Mouse (Mus musculus) kidney, postnatal 36 days (tissue): ENCODE measurements around the gene Gm10570.

Experiments used
- DNase-seq, 2 experiments: peaks; one replicate each; pipeline ENCODE4 v3.0.0; 2021 to 2022; ENCODE audit warnings: mixed read lengths in 2 of 2

Gene Gm10570

DNA sequence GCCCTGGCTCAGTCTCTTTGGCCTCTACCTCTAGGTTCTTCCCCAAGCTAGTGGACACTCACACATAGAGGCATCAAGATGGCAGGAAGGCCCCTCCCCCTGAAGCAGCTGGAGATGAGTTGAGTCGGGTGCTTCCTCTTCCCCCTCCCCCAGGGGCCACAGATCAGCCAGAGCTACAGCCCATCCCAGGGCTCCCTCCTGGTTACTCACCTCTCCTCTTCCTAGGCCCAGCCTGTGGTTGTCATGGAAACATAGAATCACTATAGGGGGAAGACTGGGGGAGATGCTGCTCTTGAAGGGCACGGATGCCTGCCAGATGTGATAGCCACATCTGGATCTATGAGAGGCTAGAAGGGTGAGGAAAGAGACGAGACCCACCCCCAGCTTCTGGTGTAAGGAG is 3.7 kb downstream of the Gm10570 start:
- no peak for DNase-seq

DNA sequence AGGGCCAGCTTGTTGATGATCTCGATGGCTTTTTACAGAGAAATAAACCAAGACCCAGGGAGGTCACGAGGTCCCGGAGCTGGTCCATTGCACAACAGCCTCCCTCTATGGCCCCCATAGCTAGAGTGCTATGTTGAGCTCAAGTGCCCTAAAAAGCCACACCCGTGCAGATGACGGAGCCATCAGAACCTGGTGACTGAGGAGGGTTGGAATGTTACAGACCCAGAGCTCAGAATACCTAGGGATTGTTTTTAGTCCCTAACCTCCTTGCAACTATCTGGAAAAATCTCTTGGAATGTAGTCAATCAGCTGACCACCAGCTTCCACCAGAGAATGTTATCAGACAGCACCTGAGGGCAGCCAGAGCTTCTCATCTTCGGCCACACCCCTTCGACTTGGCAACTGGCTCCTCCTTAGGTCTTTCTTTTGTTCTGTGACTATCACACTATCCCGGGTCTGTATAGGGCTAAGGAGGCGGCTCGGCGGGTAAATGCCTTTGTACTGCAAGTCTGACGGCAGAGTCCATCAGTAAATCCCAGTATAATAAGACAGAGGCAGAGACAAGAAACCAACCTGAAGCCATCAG is 6.1 kb downstream of the Gm10570 start:
- no peak for DNase-seq

DNA sequence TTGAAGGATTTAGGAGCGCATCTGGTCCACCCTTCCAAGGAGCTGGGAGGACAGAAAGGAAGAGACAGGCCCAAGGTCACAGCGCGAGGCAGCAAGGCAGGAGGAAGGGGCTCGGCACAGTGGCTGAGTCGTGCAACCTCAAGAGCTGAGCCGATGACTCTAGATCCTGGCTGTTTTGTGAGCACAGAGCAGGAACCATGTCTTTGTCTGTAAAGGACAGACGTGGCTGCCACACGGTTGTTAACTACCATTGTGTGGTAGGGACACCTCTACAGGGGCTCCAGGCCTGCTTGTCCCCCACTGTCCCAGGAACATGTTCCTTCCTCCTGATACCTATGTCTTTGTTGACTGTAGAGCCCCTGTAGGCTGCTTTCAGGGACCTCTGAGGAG is 8.8 kb downstream of the Gm10570 start:
- DNase-seq, result no peak

DNA sequence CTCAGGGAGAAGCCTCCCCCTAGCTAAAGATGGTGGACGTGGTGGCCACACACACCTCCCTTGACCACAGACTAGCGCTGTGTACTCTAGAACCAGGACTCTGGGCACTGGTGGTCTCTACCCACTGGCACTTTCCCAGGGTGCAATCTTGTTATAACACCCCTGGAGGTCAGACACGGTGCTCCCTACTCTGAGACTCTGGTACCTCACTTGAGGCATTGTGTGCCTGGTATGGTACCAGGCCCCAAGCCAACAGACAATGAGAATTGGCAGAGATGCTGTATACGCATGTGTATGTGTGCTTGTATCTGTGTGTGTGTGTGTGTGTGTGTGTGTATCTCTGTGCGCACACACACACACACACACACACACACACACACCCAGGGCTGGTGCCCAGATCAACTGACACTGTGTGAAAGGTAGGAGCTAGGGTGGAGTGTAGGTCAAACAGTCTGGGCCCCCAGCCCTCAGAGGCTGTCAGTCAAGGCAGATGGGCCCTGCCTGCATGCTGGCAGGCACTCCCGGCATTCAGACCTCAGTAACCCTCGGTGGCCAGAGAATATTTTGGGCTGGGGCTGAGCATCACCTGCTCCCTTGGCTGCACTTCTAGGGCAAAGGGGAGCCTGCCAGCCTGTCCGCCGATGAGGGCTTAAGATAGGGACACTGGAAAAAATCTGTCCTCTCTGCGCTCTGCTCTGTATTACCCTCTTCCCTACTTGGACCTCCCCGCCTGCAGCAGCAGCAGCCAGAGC is 9.4 kb downstream of the Gm10570 start:
- no peak for DNase-seq

DNA sequence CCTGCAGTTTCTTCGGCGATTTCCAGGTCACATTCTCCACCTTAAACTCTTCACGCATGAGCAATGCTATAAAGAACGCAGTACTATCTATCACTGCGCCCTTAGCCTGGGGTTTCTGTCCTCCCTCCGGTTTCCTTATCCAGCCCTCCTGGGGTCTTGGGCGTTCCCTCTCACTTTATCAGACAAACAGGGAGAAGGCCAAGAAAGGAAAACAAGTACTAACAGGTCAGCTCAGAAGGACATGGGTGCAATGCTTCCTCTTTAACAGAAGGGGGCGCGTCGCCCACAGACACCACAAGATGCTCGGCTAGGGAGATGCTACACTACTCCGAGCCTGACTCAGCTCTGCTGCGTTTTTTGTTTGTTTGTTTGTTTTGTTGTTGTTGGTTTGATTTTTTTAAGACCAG is 11.3 kb downstream of the Gm10570 start:
- no peak for DNase-seq

DNA sequence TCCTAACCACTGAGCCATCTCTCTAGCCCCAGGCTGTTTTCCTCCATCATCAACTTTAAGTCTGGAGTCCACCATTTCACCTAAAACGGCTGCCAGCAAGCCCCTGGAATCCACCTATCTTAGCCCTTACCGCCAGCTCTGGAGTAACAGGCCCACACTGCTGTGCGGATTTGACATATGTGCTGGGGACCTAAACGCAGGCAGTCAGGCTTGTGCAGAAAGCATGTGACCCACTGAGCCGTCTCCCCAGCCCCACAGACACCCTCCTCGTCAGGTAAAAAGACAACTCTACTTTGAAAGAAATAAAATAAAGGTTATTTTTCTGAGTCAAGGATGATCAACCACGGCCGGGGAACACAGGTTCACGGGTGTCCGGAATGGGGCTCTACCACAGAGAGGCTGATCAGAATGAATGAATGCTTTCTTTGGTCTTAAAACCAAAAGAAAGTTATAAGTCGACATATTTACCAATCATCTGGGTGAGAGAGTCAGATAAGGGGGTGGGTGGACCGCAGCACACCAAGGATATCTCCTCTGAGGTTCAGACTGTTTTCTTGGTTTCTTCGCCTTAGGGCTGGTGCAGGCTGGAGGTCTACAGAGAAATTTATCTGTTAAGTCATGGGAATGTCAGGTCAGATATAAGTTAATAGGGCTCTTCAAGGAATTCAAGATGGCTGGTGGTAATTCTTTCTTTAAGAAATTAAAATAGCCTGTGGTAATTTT is 12.1 kb downstream of the Gm10570 start:
- DNase-seq, result no peak

DNA sequence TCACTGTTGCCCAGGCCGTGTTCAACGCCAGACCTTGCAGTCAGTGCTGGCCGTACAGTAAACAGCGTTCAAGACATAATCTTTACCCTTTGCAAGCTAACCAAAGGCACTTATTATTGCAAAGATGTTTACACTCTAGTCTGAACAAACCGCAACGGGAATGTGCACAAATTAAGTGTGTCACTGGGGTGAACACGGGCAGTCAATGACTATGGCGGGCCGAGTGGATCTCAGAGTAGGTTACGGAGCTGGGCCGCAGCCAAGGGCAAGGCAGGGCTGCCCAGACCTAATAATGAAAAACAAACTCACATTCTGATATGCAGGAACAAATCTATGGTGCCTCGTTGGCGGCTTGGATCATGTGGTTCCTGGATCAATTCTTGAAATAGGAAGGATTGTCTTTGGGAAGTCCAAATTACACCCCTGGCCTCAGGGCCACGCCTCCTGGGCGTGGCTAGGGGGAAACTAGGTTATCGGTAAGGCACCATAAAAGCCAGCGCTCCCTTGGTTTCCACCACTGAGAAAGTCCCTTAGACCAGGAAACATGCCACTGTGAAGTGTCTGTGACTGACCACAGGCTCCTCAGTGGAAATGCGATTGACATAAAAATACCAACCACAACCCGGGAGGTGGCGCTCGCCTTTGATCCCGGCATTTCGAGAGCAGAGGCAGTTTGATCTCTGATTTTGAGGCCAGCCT is 13.3 kb downstream of the Gm10570 start:
- peak; percentile 8 to 54 for DNase-seq

DNA sequence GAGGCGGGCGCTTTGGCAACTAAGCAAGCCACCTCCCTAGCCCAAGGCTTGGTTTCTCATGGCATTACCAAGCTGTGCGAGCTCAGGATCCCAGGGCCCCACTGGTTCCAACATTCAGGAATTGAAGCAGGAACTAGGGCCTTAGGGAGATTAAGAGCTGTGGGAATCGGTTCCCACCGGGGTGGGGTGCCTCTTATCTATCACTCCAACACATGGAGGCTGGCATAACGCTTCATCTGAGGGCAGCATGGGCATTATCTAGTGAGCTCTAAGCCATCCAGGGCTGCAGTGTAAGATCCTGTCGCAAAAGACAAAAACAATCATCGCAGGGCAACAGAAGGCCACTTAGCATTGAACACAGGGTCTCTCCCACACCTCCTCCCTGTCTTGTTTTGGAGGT is 14.0 kb downstream of the Gm10570 start:
- DNase-seq, result no peak

DNA sequence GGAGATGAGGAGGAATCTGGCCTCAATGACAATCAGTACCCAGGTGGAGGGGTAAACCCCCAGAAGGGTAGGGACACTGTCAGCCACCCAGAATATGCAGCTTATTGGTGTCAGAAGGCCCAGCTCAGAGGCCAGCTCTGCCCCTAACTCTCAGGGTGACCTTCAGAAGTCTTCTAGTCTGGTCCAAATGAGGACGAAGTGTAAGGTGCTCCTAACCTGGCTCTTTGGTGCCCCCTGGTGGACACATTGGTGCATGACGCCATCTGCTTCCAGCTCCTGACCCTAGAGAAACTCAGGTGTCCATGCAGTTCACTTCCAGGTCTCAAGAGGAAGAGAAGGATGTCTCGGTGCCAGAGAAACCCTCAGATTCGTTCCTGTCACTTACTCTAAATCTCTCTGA is 16.2 kb downstream of the Gm10570 start:
- peak; percentile 79 to 92 for DNase-seq

DNA sequence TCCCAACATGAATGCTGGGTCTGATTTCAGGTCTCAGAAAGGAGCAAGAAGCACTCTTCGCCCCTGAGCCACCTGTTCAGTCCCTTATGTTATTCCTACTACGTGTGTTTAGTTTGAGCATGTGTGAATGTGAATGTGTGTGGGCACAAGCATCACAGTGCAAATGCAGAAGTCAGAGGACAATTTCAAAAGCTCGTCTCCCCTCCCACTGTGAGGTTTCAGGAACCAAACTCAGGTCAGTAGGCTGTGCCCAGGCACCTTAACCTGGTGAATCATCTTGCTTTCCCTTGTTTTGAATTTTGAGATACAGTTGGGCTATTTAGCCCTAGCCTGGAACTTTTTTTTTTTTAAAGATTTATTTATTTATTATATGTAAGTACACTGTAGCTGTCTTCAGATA is 18.6 kb downstream of the Gm10570 start:
- no peak for DNase-seq

DNA sequence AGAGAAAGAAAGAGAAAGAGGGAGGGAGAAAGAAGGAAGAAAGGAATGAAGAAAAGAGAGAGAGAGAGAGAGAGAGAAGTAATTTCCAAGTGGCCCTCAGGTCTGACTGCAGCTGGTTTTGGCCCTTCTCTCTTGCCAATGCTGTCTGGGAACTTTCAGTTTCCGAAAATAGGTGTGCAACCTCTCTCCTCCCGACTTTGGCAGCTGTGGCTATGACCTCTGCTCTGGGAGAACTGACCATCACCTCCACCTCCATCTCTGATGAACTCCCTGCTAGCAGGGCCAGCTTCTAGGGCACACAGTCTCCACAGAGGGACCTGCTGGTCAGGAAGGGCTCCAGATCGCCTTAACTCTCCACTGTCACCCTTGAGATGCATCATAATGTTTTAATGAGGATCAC is 21.9 kb downstream of the Gm10570 start:
- no peak for DNase-seq

DNA sequence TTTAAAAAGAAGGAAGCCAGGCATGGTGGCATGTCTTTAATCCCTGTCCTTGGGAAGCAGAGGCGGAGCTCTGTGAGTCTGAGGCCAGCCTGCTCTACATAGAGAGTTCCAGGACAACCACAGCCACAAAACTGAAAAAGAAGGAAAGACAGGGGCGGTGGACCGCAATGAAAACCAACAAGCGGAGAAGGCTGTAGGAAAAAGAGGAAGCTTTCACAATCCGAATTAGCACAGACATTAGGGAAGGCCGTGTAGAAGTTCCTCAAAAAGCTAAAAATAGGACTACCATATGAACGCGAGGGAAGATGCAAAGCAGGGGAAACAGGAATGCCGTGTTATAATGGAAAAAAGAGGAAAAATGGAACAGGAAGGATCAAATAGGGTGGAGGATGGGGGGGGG is 24.6 kb downstream of the Gm10570 start:
- no peak for DNase-seq

DNA sequence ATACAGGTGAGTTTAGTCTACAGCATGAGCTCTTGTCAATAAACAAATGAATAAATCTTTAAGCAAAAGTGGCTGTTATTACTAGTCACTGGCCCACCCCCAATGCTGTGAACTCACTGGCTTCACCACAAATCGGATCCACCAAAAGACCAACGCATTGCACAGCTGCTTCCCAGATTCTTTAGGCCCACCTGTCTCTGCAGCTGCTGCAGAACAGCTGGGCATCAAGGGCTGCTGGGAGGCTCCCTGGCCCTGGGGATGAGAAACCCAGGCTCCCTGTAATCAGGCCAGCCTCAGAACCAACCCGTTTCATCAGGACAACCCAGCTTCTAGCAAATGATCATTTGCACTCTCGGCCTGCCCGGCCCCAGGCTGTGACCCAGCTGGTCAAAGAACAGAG is 25.6 kb downstream of the Gm10570 start:
- no peak for DNase-seq

DNA sequence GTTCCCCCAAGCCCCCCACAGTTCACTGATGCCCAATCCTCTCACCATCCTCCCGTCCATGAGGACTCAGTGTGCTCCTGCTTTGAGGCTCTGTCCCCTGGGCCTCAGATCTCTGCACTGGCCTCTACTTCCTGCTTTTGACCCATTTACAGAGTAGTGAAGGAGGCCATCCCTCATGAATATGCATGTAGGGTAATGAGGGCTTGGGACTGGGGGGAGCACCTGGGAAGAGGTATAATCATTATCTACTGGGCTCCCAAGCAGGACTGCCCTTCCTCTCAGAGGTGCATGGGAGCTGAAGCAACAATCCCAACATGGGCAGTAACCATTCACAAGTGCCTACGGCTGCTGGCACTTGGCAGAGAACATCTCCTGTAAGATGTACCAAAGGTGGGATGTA is 29.4 kb downstream of the Gm10570 start, which contains the start of gene Serinc2:
Gene Serinc2 (minus strand): TSS at position 101 of the 400 bp plus-strand sequence.
- no peak for DNase-seq

DNA sequence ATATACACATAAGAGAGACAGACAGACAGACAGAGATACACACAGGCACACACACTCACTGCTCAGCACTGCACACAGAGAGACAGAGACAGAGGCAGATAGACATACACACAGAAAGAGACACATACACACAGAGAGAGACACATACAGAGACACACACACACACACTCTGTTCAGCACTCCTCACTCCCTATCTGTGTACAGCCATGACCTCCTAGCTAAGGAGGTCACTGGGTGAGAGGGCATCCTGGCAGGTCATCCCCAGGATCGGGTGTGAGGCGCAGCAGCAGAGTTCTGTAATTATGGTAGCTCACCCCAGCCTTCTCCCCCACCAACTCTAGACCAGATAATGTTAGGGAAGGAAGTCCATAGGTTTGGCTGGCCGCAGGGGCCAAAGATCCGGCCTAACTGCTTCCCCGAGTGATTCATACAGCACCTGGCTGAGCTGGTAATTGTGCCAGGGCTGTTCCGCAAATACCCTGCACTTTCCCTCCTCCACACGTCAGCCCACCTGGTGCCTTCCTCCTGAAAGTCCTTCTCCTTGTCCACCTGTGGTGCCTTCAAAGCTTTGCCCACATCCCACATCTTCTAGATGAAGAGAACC is 31.8 kb downstream of the Gm10570 start:
- DNase-seq, result no peak

DNA sequence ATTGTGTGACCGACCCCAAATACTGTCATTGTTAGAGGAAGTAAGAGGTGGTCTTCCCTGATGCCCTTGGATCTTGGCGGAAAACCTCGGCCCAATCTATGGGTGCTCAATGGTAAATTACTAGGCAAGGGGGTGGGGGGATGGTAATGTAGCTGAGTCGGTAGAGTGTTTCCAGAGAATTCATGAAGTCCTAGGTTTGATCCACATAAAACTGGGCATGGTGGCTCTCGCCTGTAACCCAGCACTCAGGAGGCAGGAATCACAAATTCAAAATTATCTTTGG is 32.7 kb downstream of the Gm10570 start:
- no peak for DNase-seq

DNA sequence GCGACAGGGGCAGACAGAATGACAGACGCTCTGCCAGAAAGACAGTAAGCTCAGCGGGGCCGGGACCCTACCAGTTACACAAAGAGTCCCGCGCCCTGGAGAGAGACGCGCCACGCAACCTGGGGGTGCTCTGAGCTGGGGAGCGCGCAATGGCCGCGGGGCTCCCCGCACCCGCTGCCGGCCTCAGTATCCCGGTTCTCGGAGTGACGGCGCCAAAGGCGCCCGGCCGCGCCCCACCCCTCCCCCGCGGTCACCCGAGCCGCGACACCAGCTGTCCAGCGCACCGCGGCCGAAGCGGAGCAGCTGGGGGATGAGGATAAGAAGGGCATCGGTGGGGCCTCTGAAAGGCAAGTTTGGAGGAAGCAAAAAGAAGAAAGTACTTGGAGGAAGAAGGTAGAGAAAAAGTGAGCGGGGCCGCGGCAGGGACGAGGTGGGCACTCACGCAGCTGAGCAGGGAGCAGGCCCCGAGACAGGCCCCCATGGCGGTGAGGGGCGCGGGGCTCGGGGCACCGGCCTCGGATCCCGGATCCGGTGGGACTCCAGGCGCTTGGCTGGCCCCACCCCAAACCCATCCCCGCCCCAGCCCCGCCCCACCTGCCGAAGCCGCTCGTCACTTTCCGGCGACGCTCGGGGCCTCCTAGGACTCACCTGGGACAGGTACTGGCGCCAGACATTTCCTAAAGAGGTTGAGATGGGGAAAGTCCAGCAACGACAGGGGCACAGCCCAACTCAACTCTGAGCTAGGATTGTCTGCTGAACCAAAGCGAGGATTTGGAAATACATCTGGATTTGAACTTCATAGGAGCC is 33.3 kb downstream of the Gm10570 start:
- DNase-seq, result peak; percentile 34 to 77

DNA sequence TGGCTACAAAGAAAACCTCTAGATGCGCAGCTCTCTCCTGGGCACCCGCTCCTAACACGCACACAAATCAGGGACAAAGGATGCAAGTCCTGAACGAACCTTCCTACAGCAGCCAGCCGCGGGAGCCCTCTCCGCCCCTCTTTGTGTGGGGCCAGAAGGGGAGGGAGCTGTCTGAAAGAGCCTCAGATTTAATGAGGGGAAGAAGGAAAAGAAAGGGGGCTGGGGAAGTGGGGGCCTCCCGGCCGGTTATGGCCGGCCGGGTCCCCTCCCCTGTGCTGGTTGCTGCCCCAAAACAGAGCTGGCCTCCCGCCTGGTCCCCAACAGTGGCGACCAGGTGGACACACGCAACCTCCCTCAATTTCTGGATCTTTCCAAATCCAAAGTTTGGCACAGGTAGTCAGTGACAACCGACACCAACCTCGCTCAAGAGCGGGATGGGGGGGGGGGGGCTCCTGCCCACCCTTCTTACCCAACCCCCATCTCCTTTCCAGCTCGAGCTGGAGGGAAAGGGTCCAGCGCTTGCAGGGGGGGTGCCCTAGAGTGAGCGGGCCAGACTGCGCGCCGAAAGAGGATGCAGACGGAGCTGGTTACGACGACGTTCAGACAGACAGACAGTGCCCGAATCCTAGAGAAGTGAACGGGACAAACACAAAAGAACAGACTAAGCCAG is 34.0 kb downstream of the Gm10570 start:
- no peak for DNase-seq

DNA sequence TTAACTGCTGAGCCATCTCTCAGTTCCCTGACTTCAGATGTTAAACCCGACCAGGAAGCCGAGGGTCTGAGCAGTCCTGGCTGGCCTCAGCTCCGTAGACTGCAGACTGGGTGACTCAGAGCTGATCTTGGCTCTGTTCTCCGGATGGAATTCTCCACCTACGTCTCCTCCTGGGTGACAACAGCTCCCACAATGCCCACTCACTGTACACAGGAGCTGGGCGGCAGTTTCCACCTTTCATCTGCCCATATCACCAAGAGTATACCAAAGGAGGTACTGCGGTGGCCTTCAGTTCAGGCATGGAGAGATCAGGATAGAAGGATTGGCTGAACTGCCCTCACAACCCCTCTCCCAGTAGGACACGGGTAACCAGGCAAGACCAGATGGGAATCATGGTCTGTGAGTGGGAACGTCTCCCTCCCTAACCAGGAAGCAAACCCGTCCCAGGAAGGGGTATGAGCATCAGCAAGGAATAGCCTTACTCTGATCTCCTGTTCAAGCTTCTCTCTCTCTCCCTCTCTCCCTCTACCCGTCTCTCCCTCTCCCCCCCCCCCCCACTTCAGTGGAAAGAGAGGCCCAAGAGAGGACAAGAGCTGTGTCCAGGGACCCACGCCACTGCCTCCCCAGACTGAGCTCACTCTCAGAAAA is 34.7 kb downstream of the Gm10570 start:
- DNase-seq, result no peak

DNA sequence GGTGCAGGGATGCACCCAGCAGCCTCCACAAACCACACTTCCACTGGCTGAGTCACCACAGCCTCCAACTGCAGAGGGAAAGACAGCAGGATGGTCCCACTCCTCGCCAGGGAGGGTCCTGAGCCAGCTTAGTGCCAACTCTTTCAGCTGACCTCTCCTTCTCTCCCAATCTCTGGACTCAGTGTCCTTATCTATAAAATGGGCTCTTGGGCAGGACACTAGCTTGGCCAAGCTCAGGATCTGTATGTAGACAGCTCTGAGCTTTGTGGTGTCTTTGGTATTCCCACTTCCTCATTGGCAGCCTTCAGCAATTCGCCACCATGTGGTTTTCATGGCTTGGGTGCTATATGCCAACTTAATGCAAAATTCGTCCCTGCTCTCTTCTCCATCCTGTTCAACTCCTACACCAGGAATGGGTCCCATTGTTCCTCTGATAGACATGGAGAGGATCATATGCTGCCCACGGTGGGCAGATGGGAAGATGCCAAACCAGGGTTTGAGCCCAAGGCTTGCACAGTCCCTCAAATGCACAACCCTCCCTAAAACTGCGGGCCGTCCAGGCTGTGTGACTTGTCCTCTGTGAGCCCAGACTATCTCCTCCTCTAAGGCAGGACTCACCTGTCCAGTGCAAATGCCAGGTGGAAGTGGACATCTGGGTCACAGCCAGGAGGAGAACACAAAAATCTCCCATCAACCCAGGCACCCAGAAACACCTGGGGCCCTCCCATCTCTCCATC is 37.7 kb downstream of the Gm10570 start:
- no peak for DNase-seq

DNA sequence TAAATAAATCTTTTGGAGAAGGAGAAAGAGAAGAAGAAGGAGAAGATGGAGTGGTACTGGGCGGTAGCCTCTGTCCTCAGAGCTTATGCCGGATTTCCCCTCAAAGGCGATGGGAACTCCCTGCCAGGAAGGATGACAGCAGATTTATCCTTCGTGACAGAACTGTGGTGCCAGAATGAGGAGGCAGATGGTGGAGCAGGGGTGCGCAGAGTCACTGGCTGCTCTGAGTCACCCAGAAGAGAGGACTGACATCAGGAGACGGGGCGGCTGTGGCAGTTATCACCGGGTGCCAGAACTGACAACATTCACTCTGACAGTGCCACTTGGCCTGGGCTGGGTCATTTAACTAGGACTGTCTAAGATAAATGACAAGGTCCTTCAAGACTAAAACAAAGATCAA is 38.4 kb downstream of the Gm10570 start:
- DNase-seq, result no peak
